Mouse (Mus musculus): ENCODE results near the gene Casq1.

Gene Casq1

DNA sequence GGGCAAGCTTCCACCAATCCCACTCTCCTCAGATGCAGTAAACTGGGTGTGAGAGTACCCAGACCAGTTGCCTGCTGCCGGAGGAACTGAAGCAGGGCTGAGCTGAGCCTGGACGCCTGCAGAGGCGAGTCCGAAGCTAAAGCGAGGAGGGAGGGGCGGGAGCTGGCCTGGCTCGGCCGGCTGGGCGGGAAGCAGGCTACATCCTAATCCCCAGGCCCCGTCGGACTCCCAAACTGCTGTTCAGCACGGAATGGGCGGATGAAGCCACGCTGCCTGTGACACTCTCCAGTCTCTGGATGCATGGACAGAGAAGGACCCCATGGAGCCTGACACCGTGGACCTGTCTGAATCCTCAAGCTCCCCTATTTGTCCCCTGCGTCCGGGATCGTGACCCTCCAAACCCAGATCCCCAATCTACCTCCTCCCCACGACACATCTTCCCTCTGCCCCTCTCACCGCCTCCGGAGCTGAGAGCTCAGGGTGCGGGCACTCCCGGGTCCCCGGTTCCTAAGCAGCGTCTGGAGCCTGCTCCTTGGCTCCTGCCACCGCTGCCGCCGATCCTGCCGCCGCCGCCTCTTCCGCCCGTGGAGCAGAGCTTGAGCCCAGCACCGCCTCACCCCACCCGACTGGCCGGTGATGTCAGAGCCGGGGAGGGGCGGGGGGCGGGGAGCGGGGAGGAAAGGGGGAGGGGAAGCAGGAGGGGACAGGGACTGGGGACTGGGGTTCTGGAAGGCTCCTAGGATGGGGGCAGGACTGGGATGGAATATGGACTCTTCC lies 13.3 kb downstream of the Casq1 start, which contains the start of gene Pea15a:
TSS of gene Pea15a (minus strand) at position 664 of the 777 bp plus-strand sequence.
- peak; percentile 92 for DNase-seq (ENCODE audit: low read depth, low spot score)

DNA sequence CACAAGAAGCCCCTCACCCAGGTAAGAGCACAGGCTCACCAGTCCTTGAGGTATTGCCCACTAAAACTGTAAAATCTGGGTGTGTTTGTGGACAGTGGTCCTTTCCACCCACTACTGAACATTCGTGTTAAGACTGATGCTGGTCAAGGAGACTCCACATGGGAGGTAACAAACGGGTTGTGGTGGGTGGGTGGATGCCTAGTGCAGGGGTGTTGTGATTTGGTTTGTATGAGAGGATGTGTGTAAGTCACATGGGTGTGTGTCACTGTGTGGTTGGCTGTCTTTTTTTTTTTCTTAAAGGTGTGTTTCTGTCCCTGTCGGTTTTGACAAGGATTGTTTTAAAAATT lies 14.0 kb downstream of the Casq1 start:
- peak; percentile 74 for DNase-seq (ENCODE audit: low read depth, low spot score)

- peak; percentile 79 for DNase-seq (ENCODE audit: low read depth, low spot score)
Observed at GRCm38 (mm10) chr1:172204814-172205740, 14.6 kb downstream of the Casq1 start.

DNA sequence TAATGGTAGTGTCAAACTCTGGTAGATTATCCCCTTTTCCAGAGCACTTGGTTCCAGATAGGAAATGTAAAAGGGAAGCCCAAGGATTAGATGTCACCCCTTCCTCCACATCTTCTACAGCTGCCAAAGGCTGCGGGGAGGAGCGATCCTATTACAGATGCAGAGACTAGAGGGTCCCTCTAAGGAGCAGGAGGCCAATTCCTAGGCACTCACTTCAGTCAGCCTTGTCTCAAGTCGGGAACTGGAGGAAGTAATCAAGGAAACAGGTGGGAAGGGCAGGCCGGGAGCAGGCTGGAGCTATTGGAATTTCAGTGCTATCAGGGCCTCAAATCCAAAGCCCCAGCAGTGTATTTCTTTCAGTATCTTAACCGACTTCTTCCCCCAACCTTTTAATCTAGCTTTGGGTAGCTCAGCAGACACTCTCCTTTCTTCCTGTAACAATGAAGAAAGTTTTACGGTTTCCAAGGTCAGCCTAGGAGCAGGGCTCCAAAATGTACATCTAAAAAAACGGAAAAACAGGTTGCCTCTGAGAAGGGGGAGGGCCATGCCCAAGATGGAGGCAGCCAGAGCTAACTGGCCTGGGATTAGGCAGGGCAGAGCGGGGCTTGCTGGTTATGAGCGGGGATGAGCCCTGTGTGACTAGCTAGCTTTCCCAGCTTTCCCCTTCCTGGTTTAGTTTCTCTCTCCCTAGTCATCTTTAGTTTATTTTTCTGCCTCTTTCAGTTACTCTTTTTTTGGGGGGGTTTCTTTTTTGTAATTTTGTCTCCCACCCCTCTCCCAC lies 15.4 kb downstream of the Casq1 start:
- no peak for DNase-seq (ENCODE audit: low read depth, low spot score)

DNA sequence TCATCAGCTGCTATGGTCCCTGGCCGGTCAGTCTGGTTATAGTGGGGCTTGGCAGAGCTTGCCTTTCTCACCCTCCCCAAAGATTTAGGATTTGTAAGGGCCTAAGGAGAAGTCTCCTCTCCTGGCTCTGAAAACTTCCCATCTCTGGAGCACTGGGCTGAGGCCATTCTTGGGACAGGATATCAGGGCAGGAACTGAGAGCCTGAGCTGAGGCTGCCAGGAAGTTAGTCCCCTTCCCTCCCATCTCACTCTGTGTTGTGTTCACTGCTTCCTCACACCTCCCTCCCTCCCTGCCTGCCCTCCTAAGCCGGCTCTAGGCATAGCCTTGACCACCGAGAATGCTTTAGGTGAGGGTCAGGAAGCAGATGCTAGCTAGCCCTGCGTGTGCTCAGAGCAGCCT lies 16.1 kb downstream of the Casq1 start:
- DNase-seq (ENCODE audit: low read depth, low spot score) = no peak

DNA sequence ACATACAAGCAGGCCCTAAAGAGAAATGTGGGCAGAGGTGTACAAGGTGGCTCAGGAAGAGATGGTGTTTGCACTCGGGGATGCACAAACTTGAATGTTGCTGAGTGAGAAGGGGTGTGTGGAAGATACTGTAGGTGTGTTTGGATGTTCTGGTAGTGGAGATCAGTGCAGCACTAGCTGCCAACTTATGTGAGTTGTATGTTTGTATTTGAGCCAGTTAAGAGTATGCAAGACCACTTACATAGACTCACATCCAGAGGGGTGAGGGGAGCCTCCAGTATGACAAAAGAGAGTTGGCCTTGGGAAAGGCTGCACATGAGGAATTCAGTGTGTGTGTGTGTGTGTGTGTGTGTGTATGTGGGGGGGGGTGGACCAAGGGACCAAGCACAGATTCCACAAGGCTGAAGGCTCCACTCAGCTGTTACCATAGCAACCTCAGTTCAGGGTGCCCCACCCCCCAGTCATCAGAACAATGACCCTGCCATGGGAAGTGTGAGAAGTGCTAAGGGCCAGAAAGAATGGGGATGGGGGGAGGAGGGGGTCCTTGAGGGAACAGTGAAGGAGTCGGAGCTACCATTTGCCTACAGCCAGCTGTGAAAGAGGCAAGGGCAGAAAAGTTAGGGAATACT lies 16.7 kb downstream of the Casq1 start:
- no peak for DNase-seq (ENCODE audit: low read depth, low spot score)

DNA sequence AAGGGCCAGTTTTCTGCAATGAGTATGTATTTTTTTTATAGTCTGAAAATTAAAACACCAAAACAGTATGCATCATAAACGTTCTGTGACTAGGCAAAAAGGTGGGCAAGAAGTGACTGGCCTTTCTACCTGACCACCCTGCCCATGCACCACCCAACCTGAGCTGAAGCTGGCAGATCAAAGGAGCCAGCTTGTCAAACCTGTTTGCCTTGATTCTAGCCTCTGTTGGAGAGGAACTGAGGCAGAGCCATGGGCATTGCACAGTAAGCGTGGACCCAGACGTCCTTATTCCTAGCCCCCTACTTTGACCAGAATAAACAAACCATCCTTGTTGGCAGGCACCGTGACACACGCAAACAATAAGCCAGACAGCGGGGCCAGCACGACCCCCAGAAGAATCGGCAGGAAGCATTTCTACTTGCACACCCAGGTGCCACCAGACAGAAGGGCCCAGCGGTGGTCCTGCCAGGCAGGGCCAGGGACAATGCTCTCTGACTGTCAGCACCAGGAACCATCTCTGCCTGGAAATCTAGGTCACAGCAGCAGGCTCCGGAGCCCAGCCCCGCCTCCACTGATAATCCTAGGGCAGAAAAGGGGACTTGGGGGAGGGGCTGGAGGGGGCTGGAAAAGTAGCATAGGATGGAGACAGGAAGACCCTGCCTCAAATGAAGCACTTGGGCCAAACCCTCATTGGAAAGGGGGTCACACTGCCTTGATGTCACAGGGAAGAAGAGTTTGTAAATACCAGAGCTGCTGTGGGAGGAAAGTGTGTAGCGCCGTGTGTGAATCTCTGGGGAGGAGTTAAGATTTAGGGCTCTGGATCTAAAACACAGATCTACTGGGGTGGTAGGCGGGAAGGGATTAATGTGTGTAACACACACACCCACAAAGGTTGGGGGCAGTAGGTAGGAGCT lies 17.4 kb downstream of the Casq1 start:
- DNase-seq (ENCODE audit: low read depth, low spot score) = peak; percentile 92

GRCm38 (mm10) chr1:172200871-172201447 lies 18.7 kb downstream of the Casq1 start:
- DNase-seq (ENCODE audit: low read depth, low spot score) = peak; percentile 91

DNA sequence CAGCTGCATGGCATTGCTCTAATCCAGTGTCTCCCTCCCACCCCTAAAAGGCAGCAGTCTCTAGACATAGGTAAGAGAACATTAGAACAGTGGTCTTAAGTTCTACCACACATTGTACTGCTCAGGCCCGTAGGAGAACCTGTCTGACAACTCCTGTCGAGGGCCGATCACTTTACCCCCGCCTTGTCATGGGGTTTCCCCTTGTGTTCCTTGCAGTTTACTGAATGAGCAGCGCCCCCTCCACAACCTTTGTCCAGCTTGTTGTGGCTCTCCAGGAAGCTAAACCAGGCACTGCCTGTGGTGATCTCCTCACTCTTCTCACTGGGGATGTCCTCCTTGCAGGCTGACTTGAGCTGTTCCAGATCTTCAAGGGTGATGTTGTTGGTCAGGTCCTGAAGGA lies 19.5 kb downstream of the Casq1 start:
- no peak for DNase-seq (ENCODE audit: low read depth, low spot score)

- DNase-seq (ENCODE audit: low read depth, low spot score) = no peak
Observed at GRCm38 (mm10) chr1:172198996-172199395, 20.7 kb downstream of the Casq1 start.

- DNase-seq (ENCODE audit: low read depth, low spot score) = no peak
Observed at GRCm38 (mm10) chr1:172198316-172198715, 21.4 kb downstream of the Casq1 start.

DNA sequence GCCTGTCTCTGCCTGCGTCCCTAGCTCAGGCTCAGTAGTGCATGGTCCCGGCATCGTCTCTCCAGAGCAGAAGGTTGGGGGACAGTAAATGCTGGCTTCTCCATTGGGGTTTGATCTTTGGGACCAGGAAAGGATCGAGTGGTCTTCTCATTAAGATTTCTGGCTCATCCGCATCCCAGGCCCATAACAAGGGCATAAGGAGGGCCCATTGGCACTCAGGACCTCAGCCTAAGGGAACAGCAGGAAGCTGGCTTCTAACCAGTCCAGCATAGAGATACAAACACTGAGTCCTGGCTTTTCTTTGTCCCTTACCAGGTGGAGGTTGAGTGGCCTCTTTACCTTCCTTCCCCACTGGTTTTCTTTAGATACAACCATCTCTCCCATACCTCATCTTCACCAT lies 21.8 kb downstream of the Casq1 start:
- peak; percentile 75 for DNase-seq (ENCODE audit: low read depth, low spot score)

- DNase-seq (ENCODE audit: low read depth, low spot score) = no peak
Observed at GRCm38 (mm10) chr1:172197146-172197545, 22.5 kb downstream of the Casq1 start.

- DNase-seq (ENCODE audit: low read depth, low spot score) = no peak
Observed at GRCm38 (mm10) chr1:172194435-172194834, 25.2 kb downstream of the Casq1 start.

- DNase-seq (ENCODE audit: low read depth, low spot score) = no peak
Observed at GRCm38 (mm10) chr1:172192217-172192616, 27.5 kb downstream of the Casq1 start.

- DNase-seq (ENCODE audit: low read depth, low spot score) = peak; percentile 63
Observed at GRCm38 (mm10) chr1:172191578-172191977, 28.1 kb downstream of the Casq1 start.

DNA sequence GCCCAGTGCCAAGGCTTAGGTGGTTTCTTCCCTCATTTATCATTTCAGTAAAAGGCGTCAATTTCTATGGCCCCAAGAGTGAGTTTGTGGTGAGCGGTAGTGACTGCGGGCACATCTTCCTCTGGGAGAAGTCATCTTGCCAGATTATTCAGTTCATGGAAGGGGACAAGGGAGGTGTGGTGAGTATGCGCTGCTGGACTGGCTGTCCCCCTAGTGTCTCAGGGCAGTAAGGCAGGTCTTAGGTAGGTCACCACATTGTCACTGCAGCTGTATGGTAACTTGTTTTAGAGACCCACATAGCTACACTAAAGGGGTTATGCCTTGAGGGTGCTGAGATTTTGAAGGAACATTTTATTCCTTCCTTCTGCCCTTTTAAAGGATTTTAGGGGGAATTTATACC lies 30.8 kb downstream of the Casq1 start:
- no peak for DNase-seq (ENCODE audit: low read depth, low spot score)

- no peak for DNase-seq (ENCODE audit: low read depth, low spot score)
Observed at GRCm38 (mm10) chr1:172186401-172187289, 33.0 kb downstream of the Casq1 start.

DNA sequence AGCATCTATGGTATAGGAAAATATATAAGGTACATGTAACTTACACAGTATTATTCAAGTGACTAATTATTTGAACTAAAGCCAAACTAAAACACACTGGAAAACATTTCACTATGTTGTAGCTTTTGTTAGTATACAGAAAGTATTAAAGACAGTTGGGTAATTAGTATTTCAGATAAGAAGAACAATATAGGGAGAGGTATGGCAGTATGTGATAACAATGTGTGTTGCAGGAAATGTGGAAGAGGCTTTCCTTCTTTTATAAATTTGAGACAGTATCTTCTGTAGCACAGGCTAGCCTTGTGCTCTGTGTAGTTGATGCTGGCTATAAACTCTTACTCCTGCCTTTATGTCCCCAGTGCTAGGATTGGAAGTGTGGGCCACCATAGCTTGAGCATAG lies 35.8 kb downstream of the Casq1 start:
- DNase-seq (ENCODE audit: low read depth, low spot score) = no peak

Data from brain, adult 2 months (tissue).